Mouse (Mus musculus) CD4-positive, CD25-positive, alpha-beta regulatory T cell, adult 4 months (primary cell): ENCODE data around the gene P4ha1. TPM values are rescaled to one million over a fixed set of nuclear protein-coding genes. Genes with fewer than 3 reads are reported as not detected.
"Not testable (repeated sequence)": the region's sequence is repeated elsewhere in the genome, so short reads cannot be mapped to it uniquely, and the experiment has no call there.

Experiments
- ATAC-seq: one replicate; pipeline ENCODE4 v1.8.0; 2017
- polyA plus RNA-seq, 2 experiments: library from polyadenylated mRNA; unstranded; fragments of 100-300 nt; shearing (Covaris generic); gene quantifications; one replicate each; pipeline ENCODE4 v1.2.1; 2017

Gene P4ha1
- polyA plus RNA-seq, 2 experiments from 2014 or later = 53.7 to 54.3 TPM

DNA sequence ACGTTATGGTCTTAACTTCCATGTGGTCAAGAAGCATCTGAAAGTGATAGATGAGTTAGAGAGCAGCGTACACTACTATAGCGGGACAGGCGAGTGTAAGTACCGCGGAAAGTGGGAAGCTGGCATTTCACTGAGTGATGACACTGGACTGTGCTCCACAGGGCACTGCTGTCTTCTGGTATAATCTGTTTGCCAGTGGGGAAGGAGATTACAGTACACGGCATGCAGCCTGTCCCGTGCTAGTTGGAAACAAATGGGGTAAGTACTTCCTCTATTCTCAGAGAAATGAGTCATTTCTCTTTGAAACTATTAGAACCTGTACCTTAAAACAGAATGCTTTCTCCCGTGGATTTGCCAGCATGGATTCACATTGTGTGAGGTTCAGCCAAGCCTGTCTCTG is 46.3 kb downstream of the P4ha1 start:
- ATAC-seq = no peak

DNA sequence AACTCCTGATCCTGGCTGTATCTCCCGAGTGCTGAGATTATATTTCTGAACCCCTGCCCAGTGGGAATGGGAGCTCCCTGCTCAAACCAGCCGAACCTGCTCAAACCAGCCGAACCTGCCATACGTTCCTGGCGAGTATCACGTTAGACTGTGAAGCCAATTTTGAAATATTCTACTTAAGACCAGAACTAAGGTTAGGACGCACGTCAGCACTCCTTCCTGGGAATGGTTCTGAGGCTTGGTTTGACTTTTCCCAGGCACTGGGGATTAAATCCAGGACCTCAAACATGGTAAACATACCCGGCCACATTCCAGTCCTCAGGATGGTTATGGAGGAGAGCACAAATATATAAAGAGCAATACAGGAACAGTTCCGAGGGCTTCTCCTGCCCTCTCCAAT is 54.8 kb downstream of the P4ha1 start:
- no peak for ATAC-seq

DNA sequence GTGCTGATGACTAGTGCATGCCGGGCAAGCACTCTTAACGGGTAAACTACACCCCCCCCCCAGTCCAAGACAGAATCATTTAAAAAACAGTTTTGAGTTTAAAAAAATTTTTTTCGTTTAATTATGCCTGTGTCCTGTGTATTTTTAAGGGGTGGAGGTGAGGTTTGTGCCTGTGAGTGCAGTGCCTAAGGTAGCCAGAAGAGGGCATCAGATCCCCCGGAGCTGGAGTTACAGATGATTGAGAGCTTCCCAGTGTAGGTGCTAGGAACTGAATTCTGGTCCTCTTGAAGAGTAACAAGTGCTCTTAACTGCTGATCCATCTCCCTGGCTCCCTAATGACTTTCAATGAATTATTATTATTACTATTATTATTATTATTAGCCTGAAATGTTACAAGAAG is 55.6 kb downstream of the P4ha1 start:
- ATAC-seq = no peak

DNA sequence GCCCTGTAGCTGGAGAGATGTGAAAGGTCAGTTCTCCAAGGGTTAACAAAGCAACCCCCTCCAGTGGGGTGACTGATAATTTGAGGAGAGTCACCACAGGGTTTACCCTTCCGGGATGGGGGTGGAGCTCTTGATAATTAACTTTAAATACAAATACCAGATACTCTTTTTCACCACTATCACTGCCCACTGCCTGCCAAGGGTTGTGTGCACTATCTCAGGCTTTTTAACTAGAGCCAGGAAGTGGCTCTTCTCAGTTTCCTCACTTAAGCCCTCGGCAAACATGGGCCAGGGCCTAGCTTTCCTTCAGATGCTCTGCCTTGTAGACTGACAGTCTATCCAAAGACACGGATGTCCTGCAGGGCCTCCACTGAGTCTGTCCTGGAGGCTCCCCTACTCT is 56.8 kb downstream of the P4ha1 start:
- ATAC-seq = peak; percentile 71

DNA sequence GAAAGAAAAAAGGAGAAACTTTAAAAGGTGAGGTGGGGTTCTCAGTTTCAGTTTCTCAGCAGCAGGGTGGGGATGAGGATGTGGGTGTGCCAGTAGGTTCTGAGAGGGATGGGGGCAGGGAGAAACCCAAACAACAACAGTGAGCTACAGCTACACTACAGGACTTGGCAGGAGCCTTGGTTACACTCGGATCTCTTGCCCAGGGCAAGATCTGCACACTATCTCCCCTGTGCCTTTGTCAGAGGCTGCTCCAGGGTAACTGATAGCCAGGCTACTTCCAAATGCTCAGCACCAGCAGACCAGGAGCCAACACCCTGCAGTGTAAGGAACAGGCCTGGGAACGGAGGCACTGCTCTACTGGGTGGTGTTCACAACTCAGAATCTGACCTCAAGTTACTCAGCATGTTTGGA is 57.3 kb downstream of the P4ha1 start:
- peak; percentile 85 for ATAC-seq

DNA sequence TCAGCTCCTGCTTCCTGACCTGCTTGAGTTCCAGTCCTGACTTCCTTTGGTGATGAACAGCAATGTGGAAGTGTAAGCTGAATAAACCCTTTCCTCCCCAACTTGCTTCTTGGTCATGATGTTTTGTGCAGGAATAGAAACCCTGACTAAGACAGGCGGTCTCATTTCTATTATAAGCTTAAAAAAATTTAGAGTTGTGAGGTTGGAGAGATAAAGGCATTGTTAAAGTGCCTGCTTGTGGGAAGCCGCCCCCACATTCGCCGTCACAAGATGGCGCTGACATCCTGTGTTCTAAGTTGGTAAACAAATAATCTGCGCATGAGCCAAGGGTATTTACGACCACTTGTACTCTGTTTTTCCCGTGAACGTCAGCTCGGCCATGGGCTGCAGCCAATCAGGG is 58.5 kb downstream of the P4ha1 start:
- ATAC-seq = peak; percentile 25

DNA sequence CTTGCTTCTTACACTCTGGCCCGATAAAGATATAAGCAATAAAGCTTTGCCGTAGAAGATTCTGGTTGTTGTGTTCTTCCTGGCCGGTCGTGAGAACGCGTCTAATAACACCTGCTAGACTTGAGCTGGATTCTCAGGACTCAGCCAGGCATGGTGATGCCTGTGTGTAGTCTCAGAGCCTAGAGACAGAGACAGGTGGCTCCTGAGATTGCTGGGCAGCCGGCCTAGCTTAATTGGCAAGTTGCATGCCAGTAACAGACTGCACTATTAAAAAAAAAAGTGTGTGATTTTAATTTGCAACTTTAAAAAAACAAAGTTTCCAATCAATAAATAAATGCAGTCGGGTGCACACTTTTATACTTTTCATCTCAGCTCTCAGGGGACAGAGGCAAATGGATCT is 63.9 kb downstream of the P4ha1 start:
- no peak for ATAC-seq

DNA sequence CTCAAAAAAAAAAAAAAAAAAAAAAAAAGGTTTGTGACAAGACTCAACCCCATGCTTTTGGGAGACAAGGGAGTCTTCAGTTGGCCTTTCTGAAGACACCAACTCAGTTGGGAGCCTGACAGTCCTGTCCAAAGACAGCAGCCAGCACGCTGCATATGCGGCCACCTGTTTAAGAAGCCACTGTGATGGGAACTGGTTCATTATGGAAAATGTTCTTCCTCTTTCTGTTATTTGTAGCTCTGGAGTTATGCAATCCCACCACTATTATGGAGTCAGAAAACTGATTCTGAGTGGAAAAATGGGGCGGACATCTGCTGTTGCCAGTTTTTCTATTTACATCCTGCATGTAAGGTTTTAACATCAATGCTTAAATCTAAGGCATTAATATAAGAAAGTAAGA is 66.6 kb downstream of the P4ha1 start:
- no peak for ATAC-seq

DNA sequence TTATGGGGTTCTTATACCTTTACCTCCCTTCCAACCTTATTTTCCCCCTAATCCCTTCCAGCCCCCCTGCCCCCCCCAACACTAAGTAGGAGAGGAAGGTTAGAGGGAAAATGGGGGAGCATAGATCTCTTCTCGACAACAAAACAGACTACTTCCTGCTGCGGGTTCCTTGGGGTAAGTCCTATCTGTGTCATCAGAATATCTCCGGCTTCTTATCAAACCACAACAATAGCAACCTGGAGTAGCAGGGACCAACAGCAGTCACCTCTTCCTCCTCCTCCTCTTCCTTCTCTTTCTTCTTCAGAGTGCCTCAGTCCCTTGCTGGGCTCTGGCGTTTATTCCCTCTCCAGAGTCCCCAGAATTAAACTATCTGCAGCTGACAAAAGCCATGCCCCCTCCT is 68.8 kb downstream of the P4ha1 start:
- peak; percentile 86 for ATAC-seq

DNA sequence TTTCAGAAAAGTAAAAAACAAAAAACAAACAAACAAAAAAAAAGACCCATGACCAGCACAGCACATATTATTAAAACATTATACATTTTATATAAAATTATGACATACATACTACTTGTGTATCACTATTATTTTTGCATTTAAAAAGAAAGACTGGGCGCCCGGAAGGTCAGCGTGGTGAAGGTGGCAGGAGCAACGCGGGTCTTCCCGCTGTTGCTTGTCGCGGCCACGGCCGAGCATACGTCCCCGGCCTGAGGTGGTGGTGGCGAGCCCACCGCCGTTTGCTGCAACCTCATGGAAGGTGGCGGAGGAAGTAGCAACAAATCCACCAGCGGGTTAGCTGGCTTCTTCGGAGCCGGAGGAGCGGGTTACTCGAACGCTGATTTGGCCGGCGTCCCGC is 72.4 kb downstream of the P4ha1 start, which contains the start of gene Gm10273:
Gm10273 (plus strand) TSS at position 172 of the 400 bp plus-strand sequence.
- ATAC-seq = not testable (repeated sequence)

DNA sequence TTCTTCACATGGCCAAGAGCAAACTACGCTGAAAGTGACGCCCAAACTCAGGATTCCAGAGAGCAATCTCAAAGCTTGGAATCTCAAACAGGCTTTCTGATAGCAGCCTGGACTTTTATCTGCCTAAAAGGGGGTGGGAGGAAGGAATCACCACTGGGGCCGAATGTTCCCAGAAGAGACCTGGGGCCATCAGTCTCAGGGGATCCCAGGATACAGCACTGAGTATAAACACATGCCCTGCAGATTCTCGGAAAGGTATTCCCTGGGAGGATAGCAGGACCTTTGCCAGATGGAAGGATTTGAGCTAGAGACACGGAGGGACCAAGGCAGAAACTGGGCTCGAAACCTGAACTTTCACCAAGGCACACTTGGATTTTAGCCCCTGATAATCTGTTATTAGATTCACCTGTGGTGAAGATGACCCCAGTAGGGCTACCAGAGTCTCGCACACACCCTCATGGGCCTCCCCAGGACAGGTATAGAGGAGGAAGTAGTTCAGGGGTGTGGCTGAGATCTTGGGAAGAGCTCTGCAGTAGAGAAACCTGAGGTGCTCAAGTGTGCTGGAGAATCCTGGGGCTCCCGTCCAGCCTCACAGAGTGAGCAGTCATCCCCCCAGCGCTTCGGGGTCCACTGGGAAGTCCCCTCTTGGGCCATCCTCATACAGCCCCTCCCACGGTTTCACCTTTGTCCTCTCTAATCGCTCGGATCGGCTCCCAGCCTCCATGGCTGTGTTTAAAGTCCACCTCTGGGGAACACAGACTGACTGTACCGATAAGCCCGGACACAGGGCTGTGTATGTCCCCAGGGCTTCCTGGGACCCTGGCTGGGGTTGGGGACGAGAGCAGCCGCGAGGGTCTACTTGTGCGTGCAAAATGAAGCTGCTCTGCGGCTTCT is 80.0 kb downstream of the P4ha1 start, which contains the start of gene Pla2g12b:
Pla2g12b (plus strand) TSS at position 762 of the 894 bp plus-strand sequence.
- no peak for ATAC-seq

DNA sequence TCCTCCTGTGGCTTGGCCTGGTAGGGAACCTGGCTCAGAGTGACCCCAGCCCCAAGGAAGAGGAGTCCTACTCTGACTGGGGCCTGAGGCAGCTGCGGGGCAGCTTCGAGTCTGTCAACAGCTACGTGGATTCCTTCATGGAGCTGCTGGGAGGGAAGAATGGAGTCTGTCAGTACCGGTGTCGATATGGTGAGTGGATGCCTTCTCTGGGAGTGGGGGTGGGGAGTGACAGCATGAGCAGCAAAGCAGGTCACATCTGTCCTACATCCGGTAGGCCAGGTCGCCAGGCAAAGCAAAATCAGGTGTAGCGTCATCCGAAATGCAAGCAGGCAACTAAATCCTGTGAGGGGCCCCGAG is 80.7 kb downstream of the P4ha1 start:
- no peak for ATAC-seq

DNA sequence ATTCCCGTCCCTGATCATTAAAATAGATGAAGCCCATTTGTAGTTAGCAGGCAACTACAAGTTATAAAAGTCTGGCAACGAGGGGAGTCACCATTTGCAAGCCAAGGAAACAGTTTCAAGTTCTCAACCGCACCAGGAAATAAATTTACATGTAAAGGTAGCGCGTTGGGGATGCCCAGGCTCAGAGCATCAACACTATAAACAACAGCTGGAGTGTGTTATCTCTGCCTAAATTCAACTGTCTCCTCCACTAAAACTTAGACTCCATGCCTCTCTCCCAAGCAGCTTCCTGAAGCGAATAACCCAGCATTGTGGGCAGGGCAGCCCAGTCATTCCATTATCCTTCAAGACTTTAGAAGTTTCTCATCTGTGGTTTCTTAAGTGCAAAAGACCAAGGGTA is 85.4 kb downstream of the P4ha1 start:
- ATAC-seq = no peak

DNA sequence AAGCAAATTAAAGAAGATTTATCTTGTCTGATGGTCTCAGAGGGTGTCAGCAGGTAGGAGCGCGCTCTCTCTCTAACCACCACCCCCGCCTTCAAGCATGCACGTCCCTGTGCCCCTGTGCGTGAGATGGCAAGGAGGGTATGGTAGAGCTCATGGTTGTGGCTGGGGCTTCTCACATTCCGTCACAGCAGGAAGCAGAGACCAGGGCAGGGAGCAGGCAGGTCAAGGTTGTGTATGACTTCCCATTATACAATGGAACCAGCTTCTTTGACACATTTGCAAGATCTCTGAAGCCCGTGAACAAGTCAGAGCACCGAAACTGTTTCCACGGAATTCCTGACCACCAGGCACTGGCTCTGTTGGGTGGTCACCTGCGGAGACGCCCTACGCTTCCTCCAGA is 87.2 kb downstream of the P4ha1 start:
- no peak for ATAC-seq

DNA sequence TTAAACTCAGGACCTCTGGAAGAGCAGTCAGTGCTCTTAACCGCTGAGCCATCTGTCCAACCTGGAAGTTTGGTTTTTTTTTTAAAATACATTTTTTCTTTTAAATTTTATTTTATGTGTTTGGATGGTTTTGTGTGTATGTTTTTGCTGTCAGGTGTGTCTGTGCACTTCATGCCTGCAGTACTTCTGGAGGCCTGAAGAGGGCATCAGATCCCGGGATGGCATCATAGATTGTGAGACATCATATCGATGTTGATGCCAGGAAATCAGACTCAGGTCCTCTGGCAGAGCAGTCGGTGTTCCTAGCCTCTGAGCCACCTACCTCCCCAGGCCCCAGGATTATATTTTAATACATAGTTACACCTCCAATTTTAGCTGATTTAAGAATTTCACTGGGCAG is 90.6 kb downstream of the P4ha1 start:
- ATAC-seq = no peak

DNA sequence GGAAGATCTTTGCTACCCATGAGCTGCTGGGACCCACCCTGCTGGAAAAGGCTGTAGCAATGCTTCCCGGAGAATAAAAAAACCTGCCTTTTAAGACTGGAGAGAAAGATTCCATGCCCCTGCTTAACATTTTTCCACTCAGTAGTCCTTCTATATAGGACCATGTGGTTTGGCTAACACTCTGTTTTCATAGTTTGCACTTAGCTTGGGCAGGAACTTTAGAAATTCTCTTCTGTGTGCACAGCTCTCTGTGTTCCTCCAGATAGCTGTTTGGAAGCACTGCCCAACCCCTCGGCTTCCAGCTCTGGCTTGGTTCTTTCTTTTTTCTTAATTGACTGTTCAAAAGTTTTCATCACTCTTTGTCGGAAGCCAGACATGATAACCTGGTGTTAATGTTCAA is 93.5 kb downstream of the P4ha1 start:
- no peak for ATAC-seq

DNA sequence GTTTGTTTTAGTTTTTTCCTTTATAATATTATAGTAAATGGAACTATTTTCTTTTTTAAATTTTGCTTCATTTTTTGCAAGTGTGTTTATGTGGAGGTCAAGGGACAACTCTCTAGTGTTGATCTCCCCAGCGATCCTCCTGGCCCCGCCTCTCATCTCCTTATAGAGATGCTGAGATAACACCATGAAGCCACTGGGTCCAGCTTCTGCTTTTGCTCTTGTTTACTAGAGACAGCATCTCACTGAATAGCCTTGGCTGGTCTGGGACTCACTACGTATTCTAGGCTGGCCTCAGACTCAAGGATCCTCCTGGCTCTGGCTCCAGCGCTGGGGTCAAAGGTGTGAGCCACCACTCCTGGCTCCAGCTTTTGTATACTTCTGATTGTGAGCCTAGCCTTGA is 96.4 kb downstream of the P4ha1 start:
- no peak for ATAC-seq

Other genes starting within 250 kb of the P4ha1 start
- 1 to 10 TPM; 1.1 to 1.7 TPM for gene Sept10, start 101.4 kb upstream of the P4ha1 start, polyA plus RNA-seq
- under 1 TPM; 0.25 to 0.74 TPM for gene Sowahc, start 101.3 kb upstream of the P4ha1 start, polyA plus RNA-seq
- gene Gm10273, start 72.3 kb downstream of the P4ha1 start, polyA plus RNA-seq = 10 to 100 TPM; 52.8 to 77.1 TPM
- not detected for gene Pla2g12b, start 80.4 kb downstream of the P4ha1 start, polyA plus RNA-seq
- gene Oit3, start 118.5 kb downstream of the P4ha1 start, polyA plus RNA-seq = under 1 TPM in 1 of 2 experiments, not detected in 1; 0.43 TPM